Mouse (Mus musculus) brain, embryonic 14.5 days (tissue): Measurements from ENCODE around the gene Stk38. TPM values are rescaled to one million over a fixed set of nuclear protein-coding genes. Genes with fewer than 3 reads are reported as not detected.
A peak's percentile ranks its signal among the peaks of the same experiment; 100 is the strongest.

Experiments used
- DNase-seq: peaks from one replicate; pipeline ENCODE4 v3.0.0-alpha.2; 2011; ENCODE audit warnings: low read depth
- CTCF ChIP-seq: fragments of 200-500 bp; IDR thresholded peaks from 2 replicates; pipeline ENCODE4 v1.5.1; 2012; ENCODE audit warnings: inconsistent platforms, mild to moderate bottlenecking, moderate library complexity, borderline replicate concordance; ENCODE audit not compliant: insufficient read depth, insufficient read length; ENCODE audit errors: extremely low read depth
- POLR2A ChIP-seq: fragments of 200-500 bp; IDR thresholded peaks from 2 replicates; pipeline ENCODE4 v1.6.1; 2012; ENCODE audit warnings: mild to moderate bottlenecking, inconsistent platforms, borderline replicate concordance; ENCODE audit not compliant: poor library complexity, insufficient read depth, insufficient read length, severe bottlenecking; ENCODE audit errors: extremely low read depth
- polyA plus RNA-seq: library from polyadenylated mRNA; depleted of rRNA; stranded (reverse); fragments of >200 nt; gene quantifications from 2 replicates; pipeline ENCODE4 v1.2.3, GENCODE M21; 2012

Stk38 gene
- polyA plus RNA-seq, 1 experiment = 125 TPM

- DNase-seq = no peak
- TF ChIP-seq POLR2A = no peak
- TF ChIP-seq CTCF = no peak
Measured at GRCm38 (mm10) chr17:28979091-28979490, 28.7 kb downstream of the Stk38 start.

- DNase-seq = no peak
- TF ChIP-seq CTCF (no peak), POLR2A (no peak)
Measured at GRCm38 (mm10) chr17:28970122-28970521, 37.7 kb downstream of the Stk38 start.

- TF ChIP-seq CTCF (no peak), POLR2A (no peak)
- DNase-seq = no peak
Measured at GRCm38 (mm10) chr17:28967021-28967610, 40.7 kb downstream of the Stk38 start.

- TF ChIP-seq CTCF (no peak), POLR2A (no peak)
- DNase-seq = no peak
Measured at GRCm38 (mm10) chr17:28961596-28961995, 46.2 kb downstream of the Stk38 start.

GRCm38 (mm10) chr17:28960597-28960996 is 47.2 kb downstream of the Stk38 start:
- TF ChIP-seq POLR2A (no peak), CTCF (no peak)
- DNase-seq = no peak

GRCm38 (mm10) chr17:28954416-28954815 is 53.4 kb downstream of the Stk38 start:
- no peak for TF ChIP-seq CTCF
- no peak for TF ChIP-seq POLR2A

GRCm38 (mm10) chr17:28953251-28953650 is 54.5 kb downstream of the Stk38 start:
- no peak for TF ChIP-seq POLR2A
- no peak for TF ChIP-seq CTCF
- peak; percentile 24 for DNase-seq

More at GRCm38 (mm10) chr17:28954416-28954815, 53.4 kb downstream of the Stk38 start:
- DNase-seq = no peak

GRCm38 (mm10) chr17:28951831-28952799 is 55.7 kb downstream of the Stk38 start, which contains the start of gene Kctd20:
TSS of gene Kctd20 (plus strand) at chr17:28951950.
- peak; percentile 96 for DNase-seq
- TF ChIP-seq POLR2A (peak; percentile 100), CTCF (no peak)

- TF ChIP-seq CTCF = no peak
- TF ChIP-seq POLR2A = no peak
- DNase-seq = no peak
Measured at GRCm38 (mm10) chr17:28950751-28951150, 57.0 kb downstream of the Stk38 start.

GRCm38 (mm10) chr17:28948661-28949060 is 59.1 kb downstream of the Stk38 start:
- TF ChIP-seq POLR2A (no peak), CTCF (no peak)

More at GRCm38 (mm10) chr17:28948661-28949060, 59.1 kb downstream of the Stk38 start:
- DNase-seq = no peak
